Mouse (Mus musculus) liver, embryonic 14.5 days (tissue): ENCODE measurements at regions not wholly inside any gene's neighbourhood (a gene's known extent, or its start where the extent isn't known, plus 50 kb on each side); places are given as distances from the start of the nearest gene placed in this dataset.

ENCODE experiments used
- ATAC-seq: fragments of 200-750 bp; cut with Nextera tagmentation; 2 replicates; pipeline ENCODE4 v1.8.0; 2017; ENCODE audit warnings: moderate number of reproducible peaks, mild to moderate bottlenecking, moderate library complexity; ENCODE audit not compliant: insufficient read depth
- DNase-seq, 3 experiments: peaks; one replicate each; pipeline ENCODE4 v3.0.0-alpha.2; 2012 to 2013; ENCODE audit warnings: low read depth in 3 of 3, low spot score in 3 of 3
- H3K27ac ChIP-seq: fragments of 300-500 bp; sonication (generic); 2 replicates; pipeline ENCODE4 v1.5.1; 2014; ENCODE audit warnings: moderate library complexity, mild to moderate bottlenecking, control low read depth, inconsistent platforms
- H3K27me3 ChIP-seq: fragments of 300-500 bp; sonication (generic); 2 replicates; pipeline ENCODE4 v1.6.1; 2014; ENCODE audit warnings: mild to moderate bottlenecking, low read length, moderate library complexity; ENCODE audit not compliant: control insufficient read depth, insufficient read depth
- H3K36me3 ChIP-seq: fragments of 300-500 bp; sonication (generic); replicated peaks from 2 replicates; pipeline ENCODE4 v1.6.1; 2014; ENCODE audit warnings: low read depth; ENCODE audit not compliant: control insufficient read depth, insufficient read depth
- H3K4me1 ChIP-seq, 2 experiments: fragments of 200-500 bp in 1 of 2; fragments of 300-500 bp in 1 of 2; sonication (generic) in 1 of 2; replicated peaks; 2 replicates each; pipeline ENCODE4 v1.6.1; 2012 to 2014; ENCODE audit warnings: antibody characterized with exemption in 1 of 2, inconsistent platforms in 1 of 2, low read length in 1 of 2; ENCODE audit not compliant: control insufficient read depth in 2 of 2, insufficient read depth in 2 of 2
- H3K4me2 ChIP-seq: fragments of 300-500 bp; sonication (generic); 2 replicates; pipeline ENCODE4 v1.6.1; 2014; ENCODE audit warnings: low read depth, mild to moderate bottlenecking, control low read depth, moderate library complexity
- H3K4me3 ChIP-seq, 2 experiments: fragments of 200-500 bp in 1 of 2; fragments of 300-500 bp in 1 of 2; sonication (generic) in 1 of 2; 2 replicates each; pipeline ENCODE4 v1.5.1; 2012 to 2014; ENCODE audit warnings: low read depth in 2 of 2, low read length in 2 of 2, mild to moderate bottlenecking in 2 of 2, control low read depth in 1 of 2, inconsistent platforms in 1 of 2, moderate library complexity in 1 of 2; ENCODE audit not compliant: insufficient read depth in 1 of 2
- H3K9ac ChIP-seq: fragments of 300-500 bp; sonication (generic); replicated peaks from 2 replicates; pipeline ENCODE4 v1.6.1; 2014; ENCODE audit warnings: mild to moderate bottlenecking, control low read depth, moderate library complexity
- H3K9me3 ChIP-seq: fragments of 300-500 bp; sonication (generic); 2 replicates; pipeline ENCODE4 v1.6.1; 2016; ENCODE audit warnings: low read length, mixed read lengths; ENCODE audit not compliant: control insufficient read depth
- CTCF ChIP-seq: IDR thresholded peaks from 2 replicates; pipeline ENCODE4 v1.5.1; 2016; ENCODE audit warnings: antibody characterized with exemption, low read depth, control low read depth
- EP300 ChIP-seq: IDR thresholded peaks from 2 replicates; pipeline ENCODE4 v1.6.1; 2016; ENCODE audit warnings: antibody characterized with exemption, low read depth
- WGBS: fragments of 180-500 bp; shearing (Covaris S2); extraction: QIAGEN DNeasy Blood & Tissue Kit; methylation state at CpG from one replicate; pipeline ENCODE4 v1.1.7; 2014; ENCODE audit not compliant: insufficient replicate concordance; 5-methylcytosine and 5-hydroxymethylcytosine counted together

DNA sequence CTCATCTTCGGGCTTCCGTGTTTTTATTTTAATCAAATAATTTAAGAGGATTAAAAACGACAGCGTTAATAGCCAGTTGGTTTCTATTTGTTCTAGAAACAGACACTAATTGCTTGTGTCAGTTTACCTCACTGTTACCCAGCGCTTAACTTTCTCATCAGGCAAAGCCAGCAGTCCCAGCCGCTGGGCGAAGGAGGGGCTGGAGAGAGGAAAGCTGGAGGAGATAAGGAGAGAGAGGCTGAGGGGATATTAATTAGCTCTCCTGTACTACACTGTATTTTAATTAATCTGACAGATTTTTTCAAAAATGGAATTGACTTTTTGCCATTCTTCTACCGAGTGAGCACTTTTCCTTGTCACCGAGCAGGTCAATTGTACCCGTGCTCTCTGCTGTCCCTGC is 559.5 kb upstream of the Mki67 start:
- Histone ChIP-seq H3K27me3 (no peaks in the 10 kb centered on the region), H3K4me3 (no peak overlapping the region), H3K4me1 (no peaks in the 10 kb centered on the region), H3K4me2 (no peak overlapping the region), H3K27ac (no peak overlapping the region), H3K9me3 (no peaks in the 10 kb centered on the region), H3K9ac (no peak overlapping the region), H3K36me3 (no peaks in the 10 kb centered on the region)
- 69% methylated on average over 10 of the region's 10 CpGs for WGBS
- no peak for ATAC-seq
- DNase-seq, result no peak
- TF ChIP-seq CTCF, result no peak
- no peak for TF ChIP-seq EP300

DNA sequence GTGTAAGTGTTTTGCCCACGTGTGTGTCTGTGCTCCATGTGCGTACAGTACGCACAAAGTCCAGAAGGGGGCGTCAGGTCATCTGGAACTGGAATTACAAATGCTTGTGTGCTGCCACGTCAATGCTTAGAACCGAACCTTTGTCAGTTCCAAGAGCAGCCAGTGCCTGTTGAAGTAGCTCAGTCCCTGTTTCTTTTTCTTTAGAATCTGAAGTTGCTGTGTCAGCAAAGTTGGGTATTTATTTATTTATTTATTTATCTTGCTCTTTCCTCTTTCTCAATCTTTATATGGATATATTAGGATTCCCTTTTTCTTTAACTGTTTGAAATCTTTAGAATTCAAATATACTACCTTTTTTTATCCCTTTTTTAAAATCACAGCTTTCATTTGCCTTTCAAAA is 567.6 kb upstream of the Mki67 start:
- no peak for TF ChIP-seq CTCF
- WGBS, result 67% methylated on average over 6 of the region's 6 CpGs
- no peaks in the 10 kb centered on the region for H3K9me3 ChIP-seq
- H3K4me3 ChIP-seq, result no peak overlapping the region
- DNase-seq, result no peak
- H3K9ac ChIP-seq, result no peak overlapping the region
- no peaks in the 10 kb centered on the region for H3K4me1 ChIP-seq
- H3K4me2 ChIP-seq, result no peak overlapping the region
- no peaks in the 10 kb centered on the region for H3K36me3 ChIP-seq
- no peak overlapping the region for H3K27ac ChIP-seq
- no peaks in the 10 kb centered on the region for H3K27me3 ChIP-seq
- no peak for ATAC-seq

DNA sequence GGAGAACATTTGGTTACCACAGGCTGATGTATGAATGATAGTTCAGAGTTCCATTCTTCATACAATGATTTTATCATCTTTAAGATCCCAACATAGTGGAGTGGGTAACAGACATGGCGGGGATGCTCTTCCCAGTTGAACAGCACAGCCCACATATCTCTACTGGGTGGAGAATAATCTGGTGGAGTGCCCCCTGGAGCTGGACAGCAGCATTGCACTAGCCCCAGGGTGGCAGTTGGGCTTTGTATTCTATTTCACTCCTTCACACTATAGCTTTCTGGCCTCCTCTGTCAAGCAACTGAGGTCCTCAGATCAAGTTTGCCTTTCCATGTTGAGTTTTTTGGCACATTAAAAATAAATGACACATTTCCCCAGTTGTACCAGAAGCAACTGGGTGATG is 569.4 kb upstream of the Mki67 start:
- DNase-seq (no peak), ATAC-seq (no peak)
- Histone ChIP-seq H3K27me3 (no peaks in the 10 kb centered on the region), H3K4me1 (no peaks in the 10 kb centered on the region), H3K4me3 (no peak overlapping the region), H3K4me2 (no peak overlapping the region), H3K9me3 (no peaks in the 10 kb centered on the region), H3K36me3 (no peaks in the 10 kb centered on the region), H3K27ac (no peak overlapping the region), H3K9ac (no peak overlapping the region)
- WGBS, result 47% methylated on average over 1 of the region's 1 CpGs
- TF ChIP-seq CTCF (no peak), EP300 (no peak)

DNA sequence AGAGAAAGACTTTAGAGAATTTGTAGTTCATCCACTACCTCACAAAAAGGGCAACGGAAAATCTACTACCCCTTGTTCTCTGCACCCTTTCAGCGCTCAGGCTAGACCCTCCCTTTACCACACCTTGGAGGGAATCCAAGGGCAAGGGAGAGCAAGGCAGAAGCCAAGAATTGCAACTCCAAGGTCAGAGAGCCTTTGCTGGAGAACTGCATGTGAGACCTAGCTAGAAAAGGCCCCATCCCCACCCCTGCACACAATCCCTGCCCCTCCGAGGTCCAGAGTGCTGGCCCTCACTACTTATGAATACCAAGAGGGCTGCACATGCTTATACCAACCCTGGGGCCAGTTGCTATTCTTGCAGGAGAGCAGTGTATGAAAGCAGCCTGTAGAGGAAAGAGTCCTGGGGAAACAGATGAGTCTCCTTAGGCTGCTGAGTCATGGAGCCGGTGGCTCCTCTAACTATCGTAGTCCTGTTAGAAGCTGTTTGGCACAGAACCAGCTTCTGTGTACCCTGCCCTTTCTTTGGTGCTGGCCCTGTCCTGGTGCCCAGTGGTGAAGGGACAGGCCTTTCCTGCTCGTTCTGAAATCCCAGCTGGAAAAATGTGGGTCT is 577.5 kb upstream of the Mki67 start:
- DNase-seq (no peak), ATAC-seq (no peak)
- H3K4me3 ChIP-seq, result no peak overlapping the region
- H3K27ac ChIP-seq, result no peak overlapping the region
- H3K4me2 ChIP-seq, result no peak overlapping the region
- H3K9ac ChIP-seq, result no peak overlapping the region
- 56% methylated on average over 6 of the region's 6 CpGs for WGBS
- TF ChIP-seq CTCF (no peak), EP300 (no peak)
- H3K4me1 ChIP-seq, result no peaks in the 10 kb centered on the region
- H3K36me3 ChIP-seq, result no peaks in the 10 kb centered on the region
- H3K27me3 ChIP-seq, result no peaks in the 10 kb centered on the region
- H3K9me3 ChIP-seq, result no peaks in the 10 kb centered on the region

DNA sequence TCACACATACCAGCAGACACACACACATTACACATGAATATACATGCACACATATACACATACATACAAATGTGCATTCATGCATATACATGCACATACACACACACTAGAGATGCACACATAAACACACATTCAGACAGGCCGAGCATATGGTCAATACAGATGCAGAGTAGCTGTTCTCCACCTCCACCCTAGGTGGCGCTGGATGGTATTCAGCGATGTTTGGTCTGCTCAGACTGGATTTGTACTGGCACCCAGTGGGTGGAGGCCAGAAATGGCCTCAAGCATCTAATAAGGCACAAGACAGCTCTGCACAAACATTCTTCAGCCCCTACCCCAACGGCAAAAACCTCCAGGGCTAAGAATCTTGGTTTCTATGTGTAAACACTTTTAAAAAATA is 578.3 kb upstream of the Mki67 start:
- Histone ChIP-seq H3K9me3 (no peaks in the 10 kb centered on the region), H3K9ac (no peak overlapping the region), H3K4me1 (no peaks in the 10 kb centered on the region), H3K4me2 (no peak overlapping the region), H3K36me3 (no peaks in the 10 kb centered on the region), H3K27ac (no peak overlapping the region), H3K27me3 (no peaks in the 10 kb centered on the region), H3K4me3 (no peak overlapping the region)
- ATAC-seq, result no peak
- 31% methylated on average over 4 of the region's 4 CpGs for WGBS
- DNase-seq, result no peak
- TF ChIP-seq CTCF (peak; percentile 61), EP300 (no peak)
